Mouse (Mus musculus) limb, embryonic 12.5 days (tissue): ENCODE data around the gene Hdac4. TPM values are rescaled to one million over a fixed set of nuclear protein-coding genes. Genes with fewer than 3 reads are reported as not detected.

Experiments
- ATAC-seq: fragments of 200-750 bp; cut with Nextera tagmentation; 2 replicates; pipeline ENCODE4 v1.8.0; 2017; ENCODE audit warnings: low read depth, moderate TSS enrichment; ENCODE audit not compliant: insufficient number of reproducible peaks, insufficient read depth, low FRiP score, low TSS enrichment
- H3K27ac ChIP-seq: fragments of 300-500 bp; sonication (generic); 2 replicates; pipeline ENCODE4 v1.5.1; 2016; ENCODE audit warnings: mild to moderate bottlenecking, moderate library complexity
- H3K27me3 ChIP-seq: fragments of 300-500 bp; sonication (generic); 2 replicates; pipeline ENCODE4 v1.6.1; 2016; ENCODE audit warnings: mild to moderate bottlenecking, moderate library complexity
- H3K36me3 ChIP-seq: fragments of 300-500 bp; sonication (generic); 2 replicates; pipeline ENCODE4 v1.6.1; 2016; ENCODE audit warnings: mild to moderate bottlenecking, moderate library complexity
- H3K4me1 ChIP-seq: fragments of 300-500 bp; sonication (generic); replicated peaks from 2 replicates; pipeline ENCODE4 v1.6.1; 2016
- H3K4me2 ChIP-seq: fragments of 300-500 bp; sonication (generic); 2 replicates; pipeline ENCODE4 v1.6.1; 2016; ENCODE audit warnings: mild to moderate bottlenecking, moderate library complexity
- H3K4me3 ChIP-seq: fragments of 300-500 bp; sonication (generic); replicated peaks from 2 replicates; pipeline ENCODE4 v1.5.1; 2016; ENCODE audit warnings: mild to moderate bottlenecking
- H3K9ac ChIP-seq: fragments of 300-500 bp; sonication (generic); replicated peaks from 2 replicates; pipeline ENCODE4 v1.6.1; 2016; ENCODE audit warnings: mild to moderate bottlenecking, moderate library complexity
- H3K9me3 ChIP-seq: fragments of 300-500 bp; sonication (generic); 2 replicates; pipeline ENCODE4 v1.6.1; 2016; ENCODE audit warnings: mild to moderate bottlenecking, moderate library complexity
- WGBS: fragments of 180-500 bp; shearing (Covaris S2); methylation state at CpG from one replicate; pipeline ENCODE4 v1.1.7; 2016; 5-methylcytosine and 5-hydroxymethylcytosine counted together
- polyA plus RNA-seq: library from polyadenylated mRNA; unstranded; fragments of >200 nt; fragmentation: Nextera tagmentation; extraction: Ambion mirVana; gene quantifications from 2 replicates; pipeline ENCODE4 v1.2.1, GENCODE M21; 2016

The Hdac4 gene
- polyA plus RNA-seq, 1 experiment from 2014 or later = 26.0 TPM

- WGBS = 80% methylated on average over 5 of the region's 5 CpGs
- Histone ChIP-seq H3K27me3 (no peaks in the 10 kb centered on the region), H3K9ac (no peak overlapping the region), H3K27ac (no peak overlapping the region), H3K4me2 (no peak overlapping the region), H3K9me3 (no peaks in the 10 kb centered on the region), H3K36me3 (no peaks in the 10 kb centered on the region), H3K4me1 (peaks cover 34% of the 10 kb centered on the region), H3K4me3 (no peak overlapping the region)
- no peak for ATAC-seq
Observed at GRCm38 (mm10) chr1:92058731-92059425, 136.6 kb downstream of the Hdac4 start.

- Histone ChIP-seq H3K9ac (no peak overlapping the region), H3K4me2 (no peak overlapping the region), H3K27me3 (no peaks in the 10 kb centered on the region), H3K27ac (no peak overlapping the region), H3K4me1 (peaks cover 26% of the 10 kb centered on the region), H3K9me3 (no peaks in the 10 kb centered on the region), H3K4me3 (no peak overlapping the region), H3K36me3 (no peaks in the 10 kb centered on the region)
- WGBS = 91% methylated on average over 3 of the region's 3 CpGs
- ATAC-seq = no peak
Observed at GRCm38 (mm10) chr1:92057068-92057467, 138.4 kb downstream of the Hdac4 start.

GRCm38 (mm10) chr1:92055149-92055548 lies 140.3 kb downstream of the Hdac4 start:
- WGBS = 66% methylated on average over 2 of the region's 2 CpGs
- no peak for ATAC-seq
- no peak overlapping the region for H3K9ac ChIP-seq

GRCm38 (mm10) chr1:92052190-92052589 lies 143.3 kb downstream of the Hdac4 start:
- Histone ChIP-seq H3K4me1 (peaks cover 9% of the 10 kb centered on the region; the same call in 1 of the 2 replicates), H3K4me2 (no peak overlapping the region), H3K27me3 (no peaks in the 10 kb centered on the region), H3K4me3 (no peak overlapping the region), H3K9ac (no peak overlapping the region), H3K27ac (no peak overlapping the region), H3K9me3 (no peaks in the 10 kb centered on the region), H3K36me3 (no peaks in the 10 kb centered on the region)
- 94% methylated on average over 4 of the region's 4 CpGs for WGBS
- no peak for ATAC-seq

More at GRCm38 (mm10) chr1:92055149-92055548, 140.3 kb downstream of the Hdac4 start:
- Histone ChIP-seq H3K4me1 (peaks cover 10% of the 10 kb centered on the region; the same call in 1 of the 2 replicates), H3K9me3 (no peaks in the 10 kb centered on the region), H3K27me3 (no peaks in the 10 kb centered on the region), H3K36me3 (no peaks in the 10 kb centered on the region), H3K4me3 (no peak overlapping the region), H3K4me2 (no peak overlapping the region), H3K27ac (no peak overlapping the region)

GRCm38 (mm10) chr1:92051489-92052062 lies 143.9 kb downstream of the Hdac4 start:
- WGBS = 93% methylated on average over 4 of the region's 4 CpGs
- ATAC-seq = no peak

GRCm38 (mm10) chr1:92050992-92051391 lies 144.5 kb downstream of the Hdac4 start:
- no peak overlapping the region for H3K4me3 ChIP-seq
- H3K9me3 ChIP-seq = no peaks in the 10 kb centered on the region
- no peak for ATAC-seq
- no peak overlapping the region for H3K4me2 ChIP-seq
- no peak overlapping the region for H3K27ac ChIP-seq
- H3K36me3 ChIP-seq = no peaks in the 10 kb centered on the region
- H3K27me3 ChIP-seq = no peaks in the 10 kb centered on the region
- H3K9ac ChIP-seq = no peak overlapping the region
- peaks cover 8% of the 10 kb centered on the region; the same call in 1 of the 2 replicates for H3K4me1 ChIP-seq

More at GRCm38 (mm10) chr1:92051489-92052062, 143.9 kb downstream of the Hdac4 start:
- Histone ChIP-seq H3K36me3 (no peaks in the 10 kb centered on the region), H3K4me2 (no peak overlapping the region), H3K27ac (no peak overlapping the region), H3K4me3 (no peak overlapping the region), H3K27me3 (no peaks in the 10 kb centered on the region), H3K4me1 (peaks cover 9% of the 10 kb centered on the region; the same call in 1 of the 2 replicates), H3K9ac (no peak overlapping the region), H3K9me3 (no peaks in the 10 kb centered on the region)

GRCm38 (mm10) chr1:92050566-92050965 lies 144.9 kb downstream of the Hdac4 start:
- no peak for ATAC-seq

GRCm38 (mm10) chr1:92048415-92049354 lies 146.8 kb downstream of the Hdac4 start:
- ATAC-seq = no peak
- 89% methylated on average over 4 of the region's 4 CpGs for WGBS
- H3K27me3 ChIP-seq = no peaks in the 10 kb centered on the region
- no peaks in the 10 kb centered on the region for H3K9me3 ChIP-seq
- no peak overlapping the region for H3K27ac ChIP-seq
- H3K4me3 ChIP-seq = no peak overlapping the region
- peaks cover 14% of the 10 kb centered on the region for H3K4me1 ChIP-seq
- no peak overlapping the region for H3K4me2 ChIP-seq
- H3K36me3 ChIP-seq = no peaks in the 10 kb centered on the region
- no peak overlapping the region for H3K9ac ChIP-seq

More at GRCm38 (mm10) chr1:92050566-92050965, 144.9 kb downstream of the Hdac4 start:
- H3K4me3 ChIP-seq = no peak overlapping the region
- no peaks in the 10 kb centered on the region for H3K9me3 ChIP-seq
- H3K4me1 ChIP-seq = peaks cover 4% of the 10 kb centered on the region; the same call in 1 of the 2 replicates
- no peak overlapping the region for H3K4me2 ChIP-seq
- H3K9ac ChIP-seq = no peak overlapping the region
- H3K27ac ChIP-seq = no peak overlapping the region
- WGBS = 40% methylated on average over 3 of the region's 3 CpGs
- H3K27me3 ChIP-seq = no peaks in the 10 kb centered on the region
- no peaks in the 10 kb centered on the region for H3K36me3 ChIP-seq

- Histone ChIP-seq H3K9ac (no peak overlapping the region), H3K4me3 (no peak overlapping the region), H3K27ac (no peak overlapping the region), H3K36me3 (no peaks in the 10 kb centered on the region), H3K4me1 (peaks cover 19% of the 10 kb centered on the region), H3K9me3 (no peaks in the 10 kb centered on the region), H3K27me3 (no peaks in the 10 kb centered on the region), H3K4me2 (no peak overlapping the region)
- 93% methylated on average over 1 of the region's 1 CpGs for WGBS
- no peak for ATAC-seq
Observed at GRCm38 (mm10) chr1:92045671-92046070, 149.8 kb downstream of the Hdac4 start.

GRCm38 (mm10) chr1:92044868-92045267 lies 150.6 kb downstream of the Hdac4 start:
- ATAC-seq = no peak
- H3K4me2 ChIP-seq = no peak overlapping the region
- 80% methylated on average over 3 of the region's 3 CpGs for WGBS
- no peaks in the 10 kb centered on the region for H3K9me3 ChIP-seq
- H3K4me3 ChIP-seq = no peak overlapping the region
- H3K4me1 ChIP-seq = peaks cover 18% of the 10 kb centered on the region
- H3K9ac ChIP-seq = no peak overlapping the region
- no peaks in the 10 kb centered on the region for H3K27me3 ChIP-seq
- H3K36me3 ChIP-seq = no peaks in the 10 kb centered on the region
- peak overlapping the region; percentile 42; the same call in 1 of the 2 replicates for H3K27ac ChIP-seq

GRCm38 (mm10) chr1:92043989-92044388 lies 151.5 kb downstream of the Hdac4 start:
- no peaks in the 10 kb centered on the region for H3K36me3 ChIP-seq
- no peaks in the 10 kb centered on the region for H3K27me3 ChIP-seq
- H3K27ac ChIP-seq = peak overlapping the region; percentile 41; the same call in 1 of the 2 replicates
- H3K9ac ChIP-seq = no peak overlapping the region
- no peaks in the 10 kb centered on the region for H3K9me3 ChIP-seq
- ATAC-seq = no peak
- peaks cover 18% of the 10 kb centered on the region for H3K4me1 ChIP-seq
- H3K4me3 ChIP-seq = no peak overlapping the region
- H3K4me2 ChIP-seq = no peak overlapping the region
